29 mouse cellular contexts compared by ENCODE assay signal in the genomic region with DNA sequence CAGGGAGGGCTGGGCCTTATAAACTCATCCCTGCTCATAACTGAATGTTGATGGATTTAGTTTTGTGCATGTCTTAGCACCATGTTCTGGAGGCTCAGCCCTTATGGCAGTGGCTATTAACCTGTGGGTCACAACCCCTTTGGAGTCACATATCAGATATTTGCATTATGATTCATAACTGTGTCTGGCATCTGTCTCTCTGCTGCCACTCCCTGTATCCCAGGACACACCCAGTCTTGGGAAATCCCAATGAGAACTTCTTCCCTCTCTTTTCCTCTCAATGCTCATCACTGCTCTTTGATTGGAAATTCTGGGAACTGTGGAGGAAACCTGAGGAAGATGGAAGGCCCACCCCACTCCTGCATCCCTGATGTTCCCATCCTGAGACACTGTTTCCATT. TPM values are rescaled to one million over a fixed set of nuclear protein-coding genes. Genes with fewer than 3 reads are reported as not detected.
"Had no signal": no experiment of that assay in that cellular context is flagged by ENCODE, and none has a peak within 500 bp of the region (broad histone marks: within the 10 kb centered on the region; RNA-seq: fewer than 3 reads in every experiment).

No protein-coding gene starts in this region.

- DNase-seq: cerebellum, adult 9-10 months; cerebellum, adult 9-11 months; cerebellum, postnatal 10 days; cerebellum, postnatal 14 days; cerebellum, postnatal 25 days; cerebellum, postnatal 36 days; embryo, embryonic 11 days; forebrain, postnatal 0 days; gastrocnemius, adult 2 months; gastrocnemius, postnatal 10 days; gastrocnemius, postnatal 14 days; gastrocnemius, postnatal 25 days; gastrocnemius, postnatal 36 days; heart, adult 11 months; heart, adult 18-20 months; heart, adult 2 months had no signal

- H3K4me3 ChIP-seq: embryonic facial prominence, embryonic 10.5 days; embryonic facial prominence, embryonic 12.5 days; embryonic facial prominence, embryonic 13.5 days; embryonic facial prominence, embryonic 15.5 days; erythroblast, embryonic 14.5 days; forebrain, embryonic 10.5 days; forebrain, embryonic 12.5 days; forebrain, embryonic 13.5 days; forebrain, embryonic 15.5 days; gastrocnemius, adult 2 months; heart, adult 2 months had no signal

- ATAC-seq: forebrain, embryonic 13.5 days; forebrain, embryonic 14.5 days; forebrain, embryonic 15.5 days; forebrain, embryonic 16.5 days; forebrain, postnatal 0 days had no signal

- H3K4me2 ChIP-seq: embryonic facial prominence, embryonic 12.5 days; embryonic facial prominence, embryonic 13.5 days; embryonic facial prominence, embryonic 15.5 days; forebrain, embryonic 12.5 days; forebrain, embryonic 13.5 days; forebrain, embryonic 15.5 days had no signal

- H3K27me3 ChIP-seq: embryonic facial prominence, embryonic 12.5 days; embryonic facial prominence, embryonic 13.5 days; embryonic facial prominence, embryonic 15.5 days; forebrain, embryonic 12.5 days; forebrain, embryonic 13.5 days; forebrain, embryonic 15.5 days had no signal

- H3K27ac ChIP-seq: embryonic facial prominence, embryonic 10.5 days; embryonic facial prominence, embryonic 12.5 days; embryonic facial prominence, embryonic 13.5 days; embryonic facial prominence, embryonic 15.5 days; forebrain, embryonic 10.5 days; forebrain, embryonic 12.5 days; forebrain, embryonic 13.5 days; forebrain, embryonic 15.5 days; gastrocnemius, adult 2 months; heart, adult 2 months had no signal

- H3K36me3 ChIP-seq: embryonic facial prominence, embryonic 10.5 days; embryonic facial prominence, embryonic 12.5 days; embryonic facial prominence, embryonic 13.5 days; embryonic facial prominence, embryonic 15.5 days; forebrain, embryonic 10.5 days; forebrain, embryonic 12.5 days; forebrain, embryonic 15.5 days had no signal

- H3K9me3 ChIP-seq: embryonic facial prominence, embryonic 10.5 days; embryonic facial prominence, embryonic 12.5 days; embryonic facial prominence, embryonic 13.5 days; embryonic facial prominence, embryonic 15.5 days; forebrain, embryonic 10.5 days; forebrain, embryonic 12.5 days; forebrain, embryonic 13.5 days; forebrain, embryonic 15.5 days had no signal

- H3K4me1 ChIP-seq: embryonic facial prominence, embryonic 12.5 days; embryonic facial prominence, embryonic 13.5 days; embryonic facial prominence, embryonic 15.5 days; forebrain, embryonic 10.5 days; forebrain, embryonic 12.5 days; forebrain, embryonic 13.5 days; forebrain, embryonic 15.5 days had no signal

- H3K9ac ChIP-seq: embryonic facial prominence, embryonic 12.5 days; embryonic facial prominence, embryonic 13.5 days; embryonic facial prominence, embryonic 15.5 days; forebrain, embryonic 12.5 days; forebrain, embryonic 13.5 days; forebrain, embryonic 15.5 days; forebrain, postnatal 0 days had no signal

RNA-seq across cellular contexts. Expression of a gene that starts 23.3 kb away (rescaled TPM):
- total RNA-seq: granulocyte monocyte progenitor cell, adult 5-6 weeks had no signal
- polyA plus RNA-seq: embryonic facial prominence, embryonic 13.5 days; embryonic facial prominence, embryonic 14.5 days had no signal
